Mouse (Mus musculus) heart, embryonic 12.5 days (tissue): Measurements from ENCODE around the gene Insc. TPM values are rescaled to one million over a fixed set of nuclear protein-coding genes. Genes with fewer than 3 reads are reported as not detected.

Experiments
- polyA plus RNA-seq: library from polyadenylated mRNA; unstranded; fragments of >200 nt; fragmentation: Nextera tagmentation; extraction: Ambion mirVana; gene quantifications from 2 replicates; pipeline ENCODE4 v1.2.1, GENCODE M21; 2016

Insc gene
- polyA plus RNA-seq, 1 experiment from 2014 or later: 1.5 TPM

Other genes with a start within 250 kb of the Insc start
- 2.0 and 2.3 TPM in 2 replicates for gene Cyp2r1, start 180.7 kb upstream of the Insc start, polyA plus RNA-seq
- 6.5 and 7.4 TPM in 2 replicates for gene Calca, start 107.3 kb upstream of the Insc start, polyA plus RNA-seq
- 0.27 TPM in 1 of 2 replicates, not detected in the other for gene Calcb, start 25.1 kb upstream of the Insc start, polyA plus RNA-seq